Mouse (Mus musculus) embryonic facial prominence, embryonic 14.5 days (tissue): ENCODE measurements around the gene Secisbp2. TPM values are rescaled to one million over a fixed set of nuclear protein-coding genes. Genes with fewer than 3 reads are reported as not detected.

Experiments
- ATAC-seq: fragments of 200-750 bp; cut with Nextera tagmentation; 2 replicates; pipeline ENCODE4 v1.8.0; 2017; ENCODE audit warnings: low read depth, moderate number of reproducible peaks, moderate TSS enrichment
- DNase-seq: peaks from one replicate; pipeline ENCODE4 v3.0.0-alpha.2; 2015; ENCODE audit warnings: low spot score
- H3K27ac ChIP-seq: fragments of 300-500 bp; sonication (generic); replicated peaks from 2 replicates; pipeline ENCODE4 v1.5.1; 2014; ENCODE audit warnings: low read depth, mild to moderate bottlenecking, low read length, moderate library complexity
- H3K27me3 ChIP-seq: fragments of 300-500 bp; sonication (generic); replicated peaks from 2 replicates; pipeline ENCODE4 v1.6.1; 2014; ENCODE audit warnings: low read length; ENCODE audit not compliant: control insufficient read depth, insufficient read depth
- H3K36me3 ChIP-seq: fragments of 300-500 bp; sonication (generic); 2 replicates; pipeline ENCODE4 v1.6.1; 2014; ENCODE audit warnings: low read length, mixed read lengths; ENCODE audit not compliant: control insufficient read depth, insufficient read depth
- H3K4me1 ChIP-seq: fragments of 300-500 bp; sonication (generic); 2 replicates; pipeline ENCODE4 v1.6.1; 2014; ENCODE audit warnings: antibody characterized with exemption, low read length; ENCODE audit not compliant: control insufficient read depth, insufficient read depth
- H3K4me2 ChIP-seq: fragments of 300-500 bp; sonication (generic); 2 replicates; pipeline ENCODE4 v1.6.1; 2014; ENCODE audit warnings: low read depth, mild to moderate bottlenecking, low read length, moderate library complexity, mixed read lengths
- H3K4me3 ChIP-seq: fragments of 300-500 bp; sonication (generic); 2 replicates; pipeline ENCODE4 v1.5.1; 2014; ENCODE audit warnings: low read depth, mild to moderate bottlenecking, low read length
- H3K9ac ChIP-seq: fragments of 300-500 bp; sonication (generic); 2 replicates; pipeline ENCODE4 v1.6.1; 2014; ENCODE audit warnings: low read depth, mild to moderate bottlenecking, low read length, moderate library complexity, mixed read lengths
- H3K9me3 ChIP-seq: fragments of 300-500 bp; sonication (generic); 2 replicates; pipeline ENCODE4 v1.6.1; 2016; ENCODE audit warnings: low read length; ENCODE audit not compliant: control insufficient read depth
- WGBS: fragments of 180-500 bp; shearing (Covaris S2); extraction: QIAGEN DNeasy Blood & Tissue Kit; methylation state at CpG from one replicate; pipeline ENCODE4 v1.1.7; 2014; 5-methylcytosine and 5-hydroxymethylcytosine counted together
- polyA plus RNA-seq: library from polyadenylated mRNA; unstranded; fragments of >200 nt; fragmentation: Nextera tagmentation; extraction: Ambion mirVana; gene quantifications from 2 replicates; pipeline ENCODE4 v1.2.1, GENCODE M21; 2014

The Secisbp2 gene
- polyA plus RNA-seq, 1 experiment from 2014 or later: 31.4 TPM

- no peak overlapping the region for H3K4me3 ChIP-seq
- no peak overlapping the region for H3K27ac ChIP-seq
- H3K27me3 ChIP-seq: no peaks in the 10 kb centered on the region
- H3K9me3 ChIP-seq: no peaks in the 10 kb centered on the region
- peaks cover 15% of the 10 kb centered on the region; the same call in 1 of the 2 replicates for H3K4me1 ChIP-seq
- H3K36me3 ChIP-seq: no peaks in the 10 kb centered on the region
- H3K4me2 ChIP-seq: peak overlapping the region; percentile 31; the same call in 1 of the 2 replicates
- peak; percentile 60; the same call in 1 of the 2 replicates for ATAC-seq
- 10% methylated on average over 12 of the region's 12 CpGs for WGBS
- peak; percentile 67 for DNase-seq
- no peak overlapping the region for H3K9ac ChIP-seq
These were observed 35.0 kb upstream of the Secisbp2 start for GRCm38 (mm10) chr13:51616417-51617044.

- WGBS: 39% methylated on average over 1 of the region's 1 CpGs
These were observed 34.2 kb upstream of the Secisbp2 start for GRCm38 (mm10) chr13:51617306-51617705.

GRCm38 (mm10) chr13:51617861-51618260 lies 33.6 kb upstream of the Secisbp2 start:
- no peak overlapping the region for H3K4me2 ChIP-seq
- no peaks in the 10 kb centered on the region for H3K27me3 ChIP-seq
- 19% methylated on average over 6 of the region's 6 CpGs for WGBS
- no peaks in the 10 kb centered on the region for H3K36me3 ChIP-seq
- ATAC-seq (no peak), DNase-seq (peak; percentile 76)
- H3K9ac ChIP-seq: no peak overlapping the region
- H3K4me3 ChIP-seq: no peak overlapping the region
- H3K4me1 ChIP-seq: peaks cover 15% of the 10 kb centered on the region; the same call in 1 of the 2 replicates
- H3K27ac ChIP-seq: no peak overlapping the region
- H3K9me3 ChIP-seq: no peaks in the 10 kb centered on the region

More at GRCm38 (mm10) chr13:51617306-51617705, 34.2 kb upstream of the Secisbp2 start:
- no peak overlapping the region for H3K9ac ChIP-seq
- no peak for ATAC-seq
- H3K4me1 ChIP-seq: peaks cover 15% of the 10 kb centered on the region; the same call in 1 of the 2 replicates
- H3K27me3 ChIP-seq: no peaks in the 10 kb centered on the region
- H3K4me2 ChIP-seq: no peak overlapping the region
- H3K4me3 ChIP-seq: no peak overlapping the region
- H3K27ac ChIP-seq: no peak overlapping the region
- H3K36me3 ChIP-seq: no peaks in the 10 kb centered on the region
- H3K9me3 ChIP-seq: no peaks in the 10 kb centered on the region
- no peak for DNase-seq

GRCm38 (mm10) chr13:51618602-51619001 lies 32.9 kb upstream of the Secisbp2 start:
- Histone ChIP-seq H3K4me2 (no peak overlapping the region), H3K9ac (no peak overlapping the region), H3K27me3 (no peaks in the 10 kb centered on the region), H3K9me3 (no peaks in the 10 kb centered on the region), H3K4me3 (no peak overlapping the region), H3K36me3 (no peaks in the 10 kb centered on the region), H3K27ac (no peak overlapping the region), H3K4me1 (peaks cover 15% of the 10 kb centered on the region; the same call in 1 of the 2 replicates)
- ATAC-seq: no peak
- 6% methylated on average over 5 of the region's 9 CpGs for WGBS
- DNase-seq: no peak

- 81% methylated on average over 5 of the region's 5 CpGs for WGBS
- H3K27me3 ChIP-seq: no peaks in the 10 kb centered on the region
- no peak overlapping the region for H3K9ac ChIP-seq
- no peak overlapping the region for H3K4me2 ChIP-seq
- H3K36me3 ChIP-seq: no peaks in the 10 kb centered on the region
- DNase-seq (no peak), ATAC-seq (no peak)
- no peaks in the 10 kb centered on the region for H3K9me3 ChIP-seq
- H3K4me3 ChIP-seq: no peak overlapping the region
- no peaks in the 10 kb centered on the region for H3K4me1 ChIP-seq
- H3K27ac ChIP-seq: no peak overlapping the region
These were observed 28.9 kb upstream of the Secisbp2 start for GRCm38 (mm10) chr13:51622626-51623025.

GRCm38 (mm10) chr13:51623678-51624077 lies 27.8 kb upstream of the Secisbp2 start:
- ATAC-seq: no peak
- H3K4me2 ChIP-seq: no peak overlapping the region
- H3K9me3 ChIP-seq: no peaks in the 10 kb centered on the region

GRCm38 (mm10) chr13:51628273-51628848 lies 23.1 kb upstream of the Secisbp2 start:
- Histone ChIP-seq H3K9me3 (no peaks in the 10 kb centered on the region), H3K4me2 (no peak overlapping the region), H3K4me1 (no peaks in the 10 kb centered on the region), H3K9ac (no peak overlapping the region), H3K27ac (no peak overlapping the region), H3K4me3 (no peak overlapping the region), H3K27me3 (no peaks in the 10 kb centered on the region), H3K36me3 (no peaks in the 10 kb centered on the region)
- DNase-seq (no peak), ATAC-seq (no peak)
- 70% methylated on average over 6 of the region's 6 CpGs for WGBS

More at GRCm38 (mm10) chr13:51623678-51624077, 27.8 kb upstream of the Secisbp2 start:
- WGBS: 77% methylated on average over 2 of the region's 2 CpGs
- no peak overlapping the region for H3K9ac ChIP-seq
- no peaks in the 10 kb centered on the region for H3K36me3 ChIP-seq
- DNase-seq: no peak
- H3K4me1 ChIP-seq: no peaks in the 10 kb centered on the region
- no peak overlapping the region for H3K4me3 ChIP-seq
- H3K27me3 ChIP-seq: no peaks in the 10 kb centered on the region
- H3K27ac ChIP-seq: no peak overlapping the region

GRCm38 (mm10) chr13:51631354-51631992 lies 20.0 kb upstream of the Secisbp2 start:
- H3K9ac ChIP-seq: no peak overlapping the region
- WGBS: 81% methylated on average over 15 of the region's 15 CpGs
- H3K27ac ChIP-seq: no peak overlapping the region
- no peaks in the 10 kb centered on the region for H3K36me3 ChIP-seq
- no peak for ATAC-seq
- no peak for DNase-seq
- H3K9me3 ChIP-seq: no peaks in the 10 kb centered on the region
- H3K4me2 ChIP-seq: no peak overlapping the region
- no peaks in the 10 kb centered on the region for H3K4me1 ChIP-seq
- no peak overlapping the region for H3K4me3 ChIP-seq
- H3K27me3 ChIP-seq: no peaks in the 10 kb centered on the region
